Mouse (Mus musculus): Measurements from ENCODE around the gene Cacng4. TPM values are rescaled to one million over a fixed set of nuclear protein-coding genes. Genes with fewer than 3 reads are reported as not detected.

Cacng4 gene
- total RNA-seq, 2 experiments from 2014 or later: 0.32 to 0.65 TPM

Other genes with a start within 250 kb of the Cacng4 start
- 10 to 100 TPM; 26.7 to 31.8 TPM for gene Helz, start 246.6 kb downstream of the Cacng4 start, total RNA-seq (2021)
- gene Cacng1, start 78.0 kb downstream of the Cacng4 start, total RNA-seq (2021): not detected
- gene Cacng5, start 120.5 kb upstream of the Cacng4 start, total RNA-seq (2021): under 1 TPM; 0.12 to 0.14 TPM